Mouse (Mus musculus): ENCODE results near the gene Bcl11b. TPM values are rescaled to one million over a fixed set of nuclear protein-coding genes. Genes with fewer than 3 reads are reported as not detected.

The Bcl11b gene
- total and polyA plus RNA-seq, 2 experiments from 2014 or later = 70.1 to 122 TPM

GRCm38 (mm10) chr12:107960365-107960764 lies 43.0 kb downstream of the Bcl11b start:
- peak; percentile 38 for TF ChIP-seq CTCF (IDR thresholded peaks at IDR 0.05; ENCODE audit: low read depth)
- no peaks in the 10 kb centered on the region for H3K9me3 ChIP-seq (ENCODE audit: low read length)
- H3K36me3 ChIP-seq (ENCODE audit: insufficient read depth) = no peaks in the 10 kb centered on the region
- peaks cover 28% of the 10 kb centered on the region; the same call in 1 of the 2 replicates for H3K4me1 ChIP-seq (ENCODE audit: insufficient read depth)
- ATAC-seq = no peak; the same call in 1 of the 2 replicates
- no peak overlapping the region for H3K4me3 ChIP-seq (ENCODE audit: low read depth, low read length)
- H3K27ac ChIP-seq (ENCODE audit: low read depth, low read length) = peak overlapping the region; percentile 54
- H3K27me3 ChIP-seq (ENCODE audit: insufficient read depth, low read length) = no peaks in the 10 kb centered on the region
- H3K9ac ChIP-seq = peak overlapping the region; percentile 10; the same call in 1 of the 2 replicates
- DNase-seq = no peak
- peak overlapping the region; percentile 17; the same call in 1 of the 2 replicates for H3K4me2 ChIP-seq (ENCODE audit: low read depth)
- 41% methylated on average over 14 of the region's 14 CpGs for WGBS

GRCm38 (mm10) chr12:107959872-107960271 lies 43.5 kb downstream of the Bcl11b start:
- no peak for ATAC-seq
- 27% methylated on average over 8 of the region's 8 CpGs for WGBS

GRCm38 (mm10) chr12:107953044-107953684 lies 50.2 kb downstream of the Bcl11b start:
- Histone ChIP-seq H3K4me2 (ENCODE audit: low read depth) (peak overlapping the region; percentile 46), H3K4me1 (ENCODE audit: insufficient read depth) (peaks cover 30% of the 10 kb centered on the region; the same call in 1 of the 2 replicates), H3K4me3 (ENCODE audit: low read depth, low read length) (no peak overlapping the region; the same call in 1 of the 2 replicates), H3K27ac (ENCODE audit: low read depth, low read length) (peak overlapping the region; percentile 66; the same call in 1 of the 2 replicates), H3K27me3 (ENCODE audit: insufficient read depth, low read length) (no peaks in the 10 kb centered on the region; the same call in 1 of the 2 replicates), H3K9ac (no peak overlapping the region), H3K36me3 (ENCODE audit: insufficient read depth) (no peaks in the 10 kb centered on the region), H3K9me3 (ENCODE audit: low read length) (no peaks in the 10 kb centered on the region)
- 64% methylated on average over 16 of the region's 16 CpGs for WGBS
- no peak for TF ChIP-seq CTCF (IDR thresholded peaks at IDR 0.05; ENCODE audit: low read depth)
- DNase-seq (no peak), ATAC-seq (no peak)

More at GRCm38 (mm10) chr12:107959872-107960271, 43.5 kb downstream of the Bcl11b start:
- H3K27ac ChIP-seq (ENCODE audit: low read depth, low read length) = no peak overlapping the region
- H3K27me3 ChIP-seq (ENCODE audit: insufficient read depth, low read length) = no peaks in the 10 kb centered on the region
- H3K9me3 ChIP-seq (ENCODE audit: low read length) = no peaks in the 10 kb centered on the region
- no peak overlapping the region for H3K4me3 ChIP-seq (ENCODE audit: low read depth, low read length)
- TF ChIP-seq CTCF (IDR thresholded peaks at IDR 0.05; ENCODE audit: low read depth) = no peak
- H3K36me3 ChIP-seq (ENCODE audit: insufficient read depth) = no peaks in the 10 kb centered on the region
- DNase-seq = no peak
- no peak overlapping the region for H3K4me2 ChIP-seq (ENCODE audit: low read depth)
- H3K9ac ChIP-seq = no peak overlapping the region
- peaks cover 28% of the 10 kb centered on the region; the same call in 1 of the 2 replicates for H3K4me1 ChIP-seq (ENCODE audit: insufficient read depth)

GRCm38 (mm10) chr12:107952318-107952724 lies 51.1 kb downstream of the Bcl11b start:
- TF ChIP-seq CTCF (IDR thresholded peaks at IDR 0.05; ENCODE audit: low read depth) = no peak
- peak; percentile 85 for DNase-seq
- no peaks in the 10 kb centered on the region for H3K9me3 ChIP-seq (ENCODE audit: low read length)
- H3K4me1 ChIP-seq (ENCODE audit: insufficient read depth) = peaks cover 30% of the 10 kb centered on the region; the same call in 1 of the 2 replicates
- peak overlapping the region; percentile 46 for H3K4me2 ChIP-seq (ENCODE audit: low read depth)
- H3K4me3 ChIP-seq (ENCODE audit: low read depth, low read length) = peak overlapping the region; percentile 16
- no peaks in the 10 kb centered on the region; the same call in 1 of the 2 replicates for H3K27me3 ChIP-seq (ENCODE audit: insufficient read depth, low read length)
- H3K27ac ChIP-seq (ENCODE audit: low read depth, low read length) = peak overlapping the region; percentile 66
- 5% methylated on average over 20 of the region's 20 CpGs for WGBS
- H3K36me3 ChIP-seq (ENCODE audit: insufficient read depth) = no peaks in the 10 kb centered on the region
- ATAC-seq = peak; percentile 67
- peak overlapping the region; percentile 25; the same call in 1 of the 2 replicates for H3K9ac ChIP-seq

- DNase-seq = no peak
These were observed 52.7 kb downstream of the Bcl11b start for GRCm38 (mm10) chr12:107950667-107951179.

GRCm38 (mm10) chr12:107949416-107949815 lies 54.0 kb downstream of the Bcl11b start:
- DNase-seq (no peak), ATAC-seq (no peak)
- 71% methylated on average over 10 of the region's 10 CpGs for WGBS
- no peak overlapping the region for H3K4me2 ChIP-seq (ENCODE audit: low read depth)
- no peaks in the 10 kb centered on the region for H3K36me3 ChIP-seq (ENCODE audit: insufficient read depth)
- H3K27me3 ChIP-seq (ENCODE audit: insufficient read depth, low read length) = no peaks in the 10 kb centered on the region; the same call in 1 of the 2 replicates
- H3K4me1 ChIP-seq (ENCODE audit: insufficient read depth) = peaks cover 30% of the 10 kb centered on the region; the same call in 1 of the 2 replicates
- no peaks in the 10 kb centered on the region for H3K9me3 ChIP-seq (ENCODE audit: low read length)
- no peak overlapping the region for H3K27ac ChIP-seq (ENCODE audit: low read depth, low read length)
- H3K9ac ChIP-seq = no peak overlapping the region
- no peak for TF ChIP-seq CTCF (IDR thresholded peaks at IDR 0.05; ENCODE audit: low read depth)
- no peak overlapping the region for H3K4me3 ChIP-seq (ENCODE audit: low read depth, low read length)

More at GRCm38 (mm10) chr12:107950667-107951179, 52.7 kb downstream of the Bcl11b start:
- Histone ChIP-seq H3K4me2 (ENCODE audit: low read depth) (peak overlapping the region; percentile 46), H3K36me3 (ENCODE audit: insufficient read depth) (no peaks in the 10 kb centered on the region), H3K4me3 (ENCODE audit: low read depth, low read length) (no peak overlapping the region), H3K4me1 (ENCODE audit: insufficient read depth) (peaks cover 30% of the 10 kb centered on the region; the same call in 1 of the 2 replicates), H3K27ac (ENCODE audit: low read depth, low read length) (peak overlapping the region; percentile 66; the same call in 1 of the 2 replicates), H3K9ac (peak overlapping the region; percentile 28; the same call in 1 of the 2 replicates), H3K9me3 (ENCODE audit: low read length) (no peaks in the 10 kb centered on the region), H3K27me3 (ENCODE audit: insufficient read depth, low read length) (no peaks in the 10 kb centered on the region; the same call in 1 of the 2 replicates)
- peak; percentile 16 for TF ChIP-seq CTCF (IDR thresholded peaks at IDR 0.05; ENCODE audit: low read depth)
- no peak for ATAC-seq
- WGBS = 31% methylated on average over 20 of the region's 20 CpGs

GRCm38 (mm10) chr12:107942100-107942499 lies 61.3 kb downstream of the Bcl11b start:
- WGBS = 73% methylated on average over 7 of the region's 7 CpGs
- Histone ChIP-seq H3K4me2 (ENCODE audit: low read depth) (no peak overlapping the region), H3K27me3 (ENCODE audit: insufficient read depth, low read length) (no peaks in the 10 kb centered on the region), H3K9ac (no peak overlapping the region), H3K4me3 (ENCODE audit: low read depth, low read length) (no peak overlapping the region), H3K36me3 (ENCODE audit: insufficient read depth) (no peaks in the 10 kb centered on the region), H3K27ac (ENCODE audit: low read depth, low read length) (no peak overlapping the region), H3K9me3 (ENCODE audit: low read length) (no peaks in the 10 kb centered on the region), H3K4me1 (ENCODE audit: insufficient read depth) (no peaks in the 10 kb centered on the region)
- DNase-seq = no peak
- no peak for TF ChIP-seq CTCF (IDR thresholded peaks at IDR 0.05; ENCODE audit: low read depth)
- no peak for ATAC-seq

Data from forebrain, postnatal 0 days (tissue).